Mouse (Mus musculus) embryonic facial prominence, embryonic 12.5 days (tissue): ENCODE data around the gene Pmm1. TPM values are rescaled to one million over a fixed set of nuclear protein-coding genes. Genes with fewer than 3 reads are reported as not detected.
"Not testable (repeated sequence)": the region's sequence is repeated elsewhere in the genome, so short reads cannot be mapped to it uniquely, and the experiment has no call there.

Source experiments
- ATAC-seq: fragments of 200-750 bp; cut with Nextera tagmentation; 2 replicates; pipeline ENCODE4 v1.8.0; 2017; ENCODE audit not compliant: insufficient number of reproducible peaks, insufficient read depth, low FRiP score, low TSS enrichment
- H3K27ac ChIP-seq: fragments of 300-500 bp; sonication (generic); 2 replicates; pipeline ENCODE4 v1.5.1; 2016; ENCODE audit warnings: mild to moderate bottlenecking
- H3K27me3 ChIP-seq: fragments of 300-500 bp; sonication (generic); 2 replicates; pipeline ENCODE4 v1.6.1; 2016; ENCODE audit warnings: mild to moderate bottlenecking, moderate library complexity
- H3K36me3 ChIP-seq: fragments of 300-500 bp; sonication (generic); 2 replicates; pipeline ENCODE4 v1.6.1; 2016; ENCODE audit warnings: mild to moderate bottlenecking
- H3K4me1 ChIP-seq: fragments of 300-500 bp; sonication (generic); 2 replicates; pipeline ENCODE4 v1.6.1; 2016
- H3K4me2 ChIP-seq: fragments of 300-500 bp; sonication (generic); replicated peaks from 2 replicates; pipeline ENCODE4 v1.6.1; 2016; ENCODE audit warnings: mild to moderate bottlenecking, moderate library complexity
- H3K4me3 ChIP-seq: fragments of 300-500 bp; sonication (generic); 2 replicates; pipeline ENCODE4 v1.5.1; 2016; ENCODE audit warnings: mild to moderate bottlenecking
- H3K9ac ChIP-seq: fragments of 300-500 bp; sonication (generic); 2 replicates; pipeline ENCODE4 v1.6.1; 2016; ENCODE audit warnings: mild to moderate bottlenecking, moderate library complexity
- H3K9me3 ChIP-seq: fragments of 300-500 bp; sonication (generic); 2 replicates; pipeline ENCODE4 v1.6.1; 2016; ENCODE audit warnings: mild to moderate bottlenecking, moderate library complexity
- WGBS: fragments of 180-500 bp; shearing (Covaris S2); methylation state at CpG from one replicate; pipeline ENCODE4 v1.1.7; 2016; 5-methylcytosine and 5-hydroxymethylcytosine counted together
- polyA plus RNA-seq: library from polyadenylated mRNA; unstranded; fragments of >200 nt; fragmentation: Nextera tagmentation; extraction: Ambion mirVana; gene quantifications from 2 replicates; pipeline ENCODE4 v1.2.1, GENCODE M21; 2016

Pmm1 gene
- 25.5 and 26.0 TPM in 2 replicates for polyA plus RNA-seq

DNA sequence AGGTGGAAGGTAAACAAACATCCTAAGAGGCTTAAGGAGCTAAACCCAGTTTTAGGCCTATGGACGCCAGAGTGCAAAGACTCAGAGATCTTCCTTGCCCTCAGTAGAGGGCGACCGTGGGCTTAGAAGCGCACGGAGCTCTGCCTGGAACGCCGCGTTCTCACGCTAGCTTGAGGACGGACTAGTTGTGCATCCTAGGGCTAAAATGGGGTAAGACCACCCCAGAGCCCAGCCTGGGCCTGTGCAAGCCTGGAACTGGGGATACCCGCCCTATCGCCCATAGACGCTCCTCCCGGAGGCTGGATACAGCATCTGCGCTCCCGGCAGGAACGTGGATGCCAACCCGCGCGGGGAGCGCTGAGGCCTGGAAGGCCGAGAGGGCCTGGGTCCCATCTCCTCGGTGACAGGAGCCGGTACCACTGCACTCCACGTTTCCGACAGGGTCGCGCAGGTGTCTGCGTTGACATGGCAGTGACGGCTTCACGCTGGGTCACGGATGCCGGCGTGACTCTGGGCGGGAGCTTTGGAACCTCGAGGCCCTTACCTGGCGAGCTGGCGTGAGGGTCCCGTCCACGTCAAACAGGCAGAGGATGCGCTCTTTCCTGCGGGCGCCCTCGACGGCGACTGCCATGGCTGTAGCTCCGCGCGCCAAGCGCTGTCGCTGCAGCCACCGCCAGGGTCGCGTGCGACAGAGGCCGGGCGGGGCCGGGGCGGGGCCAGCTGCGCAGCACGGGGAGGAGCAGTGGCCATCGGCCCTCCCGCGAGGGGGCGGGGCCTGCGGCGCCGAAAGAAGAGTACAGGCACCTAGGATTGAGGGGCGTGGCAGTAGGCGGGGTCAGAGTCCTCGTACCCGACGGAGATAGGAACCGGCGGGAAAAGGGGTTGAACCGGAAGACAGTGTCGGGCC is at the start of gene Pmm1:
Gene Pmm1, minus strand, starts transcription at position 760 of the 907 bp plus-strand sequence.
- Histone ChIP-seq H3K36me3 (no peaks in the 10 kb centered on the region), H3K4me3 (peak within 1 kb of the TSS; percentile 66), H3K9me3 (no peaks in the 10 kb centered on the region), H3K27ac (peak within 1 kb of the TSS; percentile 81), H3K4me1 (0 out of 2 replicates have a peak, but pooled peaks cover 2% of the 10 kb centered on the region), H3K27me3 (no peaks in the 10 kb centered on the region), H3K9ac (peak within 1 kb of the TSS; percentile 68), H3K4me2 (peak within 1 kb of the TSS; percentile 100)
- WGBS = under 1% methylated on average over 77 of the region's 77 CpGs
- peak; percentile 88 for ATAC-seq

DNA sequence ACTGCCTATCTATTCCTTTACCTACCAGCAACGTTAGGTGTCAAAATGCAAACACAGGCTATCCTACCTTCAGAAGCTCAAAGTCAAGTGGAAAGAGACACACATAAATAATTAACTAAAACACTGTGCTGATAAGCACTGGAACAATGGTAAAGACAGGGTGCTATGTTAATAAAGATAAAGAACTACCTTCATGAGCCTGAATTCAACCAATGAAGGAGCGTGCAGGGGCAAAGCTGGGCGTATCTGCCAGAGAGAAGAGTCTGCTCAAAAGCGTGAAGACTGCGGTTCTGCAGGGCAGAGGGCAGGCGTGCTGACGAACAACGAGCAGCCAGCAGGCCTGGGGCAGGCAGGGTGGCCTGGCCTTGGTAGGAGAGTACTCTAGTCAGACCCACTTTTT is 43.5 kb upstream of the Pmm1 start:
- ATAC-seq = no peak
- H3K4me2 ChIP-seq = no peak overlapping the region
- WGBS = 90% methylated on average over 8 of the region's 8 CpGs
- H3K4me3 ChIP-seq = no peak overlapping the region
- H3K27me3 ChIP-seq = no peaks in the 10 kb centered on the region
- no peaks in the 10 kb centered on the region for H3K4me1 ChIP-seq
- no peak overlapping the region for H3K27ac ChIP-seq
- peaks cover 23% of the 10 kb centered on the region; the same call in 1 of the 2 replicates for H3K36me3 ChIP-seq
- H3K9me3 ChIP-seq = no peaks in the 10 kb centered on the region
- H3K9ac ChIP-seq = no peak overlapping the region

DNA sequence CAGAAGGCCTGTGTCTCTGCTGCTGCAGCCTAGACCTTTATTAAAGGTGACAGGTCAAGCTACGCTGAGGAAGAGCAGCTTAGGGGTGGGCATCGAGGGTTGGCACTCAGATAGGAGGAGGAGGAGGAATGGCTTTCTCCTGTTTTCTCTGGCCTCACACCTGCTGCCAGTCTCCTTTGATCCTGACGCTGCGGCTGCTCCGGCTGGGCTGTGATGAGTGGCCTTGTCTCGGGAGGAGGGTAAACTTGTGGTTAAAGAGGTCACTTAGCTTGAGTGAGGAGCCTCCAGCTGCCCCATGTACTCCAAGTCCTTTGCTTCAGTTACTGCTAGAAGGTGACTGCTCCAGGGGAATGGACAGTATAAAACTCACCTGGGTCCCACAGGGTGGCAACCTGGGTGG is 33.3 kb upstream of the Pmm1 start:
- H3K27ac ChIP-seq = no peak overlapping the region
- no peaks in the 10 kb centered on the region for H3K27me3 ChIP-seq
- 91% methylated on average over 6 of the region's 6 CpGs for WGBS
- H3K9ac ChIP-seq = no peak overlapping the region
- no peaks in the 10 kb centered on the region for H3K4me1 ChIP-seq
- no peak overlapping the region for H3K4me2 ChIP-seq
- ATAC-seq = no peak
- no peaks in the 10 kb centered on the region for H3K9me3 ChIP-seq
- no peak overlapping the region for H3K4me3 ChIP-seq
- peaks cover 52% of the 10 kb centered on the region for H3K36me3 ChIP-seq

DNA sequence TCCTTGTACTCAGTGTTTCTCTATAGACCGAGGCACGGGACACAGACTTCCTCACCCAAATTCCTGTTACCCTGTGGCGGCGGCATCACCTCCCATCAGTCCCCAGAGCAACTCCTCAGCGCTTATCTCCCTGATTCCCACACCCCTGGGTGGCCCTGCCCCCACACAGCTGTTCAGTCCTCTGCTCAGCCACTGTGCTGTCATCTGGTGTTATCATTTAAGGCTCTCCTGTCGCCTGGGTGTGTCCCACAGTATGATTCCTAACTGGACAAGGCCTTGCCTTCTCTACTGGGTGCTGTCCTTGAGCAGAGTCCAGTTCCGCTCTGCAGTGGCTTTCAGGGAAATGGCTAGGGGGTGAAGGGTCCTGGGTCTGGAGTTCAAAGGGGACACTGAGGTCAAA is 29.8 kb upstream of the Pmm1 start:
- 58% methylated on average over 7 of the region's 7 CpGs for WGBS
- Histone ChIP-seq H3K9me3 (no peaks in the 10 kb centered on the region), H3K9ac (no peak overlapping the region), H3K27me3 (no peaks in the 10 kb centered on the region), H3K4me3 (no peak overlapping the region), H3K4me1 (no peaks in the 10 kb centered on the region), H3K36me3 (peaks cover 26% of the 10 kb centered on the region), H3K27ac (no peak overlapping the region), H3K4me2 (no peak overlapping the region)
- no peak for ATAC-seq

DNA sequence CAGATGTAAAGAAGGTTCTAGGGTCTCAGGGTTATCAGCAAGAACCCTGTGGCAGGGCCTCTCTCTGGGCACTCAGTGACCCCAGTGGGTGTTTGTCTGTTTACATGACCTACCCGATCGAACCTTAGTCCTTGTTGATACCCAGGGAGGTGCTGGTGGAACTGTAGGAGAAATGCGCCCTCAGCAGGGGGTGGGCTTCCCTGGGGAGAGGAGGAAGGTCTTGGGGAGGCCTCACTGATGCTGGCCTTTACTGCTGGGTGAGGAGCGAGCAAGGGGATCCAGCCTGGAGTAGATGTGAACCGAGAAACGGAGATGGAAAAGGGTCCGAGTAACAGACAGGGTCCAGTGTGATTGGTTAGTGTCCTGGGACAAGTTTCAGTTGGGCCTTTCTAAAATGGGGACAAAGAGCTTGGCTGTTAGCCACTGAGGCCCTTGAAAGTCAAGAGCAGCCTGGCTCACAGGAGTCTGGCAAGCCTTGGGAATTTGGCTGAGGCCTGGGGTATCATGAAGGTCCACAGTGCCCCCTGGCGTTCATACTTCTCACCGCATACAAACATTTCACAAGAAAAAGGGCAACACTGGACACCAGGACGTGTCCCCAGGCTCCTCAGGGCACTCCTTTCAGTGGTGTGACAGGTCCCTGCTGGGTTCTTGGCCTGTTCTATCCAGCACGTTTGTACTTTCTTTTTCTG is 28.8 kb upstream of the Pmm1 start:
- WGBS = 44% methylated on average over 11 of the region's 11 CpGs
- Histone ChIP-seq H3K27me3 (no peaks in the 10 kb centered on the region), H3K36me3 (peaks cover 17% of the 10 kb centered on the region), H3K4me2 (no peak overlapping the region), H3K9me3 (no peaks in the 10 kb centered on the region), H3K4me1 (no peaks in the 10 kb centered on the region), H3K9ac (no peak overlapping the region; the same call in 1 of the 2 replicates), H3K27ac (no peak overlapping the region), H3K4me3 (no peak overlapping the region)
- no peak for ATAC-seq

DNA sequence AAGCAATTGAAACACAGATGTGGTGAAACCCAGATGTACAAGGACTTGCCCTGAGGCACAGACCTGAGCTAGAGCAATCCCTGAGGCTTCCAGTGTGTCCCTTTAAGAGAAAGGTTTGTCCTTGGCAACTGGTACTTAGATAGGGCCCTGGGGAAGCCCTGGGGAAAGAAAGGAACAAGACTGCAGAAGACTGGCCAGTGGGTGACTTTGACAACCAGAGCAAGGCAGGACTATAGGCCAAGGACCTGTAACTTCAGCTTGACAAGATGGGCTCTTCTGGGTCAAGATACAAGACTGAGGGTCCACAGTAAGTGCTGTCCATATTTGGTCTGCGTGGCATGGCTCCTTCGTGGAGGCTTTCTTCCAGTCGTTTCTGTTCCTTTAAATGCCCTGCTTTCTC is 26.9 kb upstream of the Pmm1 start, which contains the start of gene Xrcc6:
Gene Xrcc6, plus strand, starts transcription at position 190 of the 400 bp plus-strand sequence.
- Histone ChIP-seq H3K27ac (no peak within 1 kb of the TSS), H3K9me3 (no peaks in the 10 kb centered on the region), H3K9ac (no peak within 1 kb of the TSS), H3K4me1 (no peaks in the 10 kb centered on the region), H3K27me3 (no peaks in the 10 kb centered on the region), H3K4me2 (no peak within 1 kb of the TSS), H3K4me3 (no peak within 1 kb of the TSS), H3K36me3 (no peaks in the 10 kb centered on the region)
- WGBS = 86% methylated on average over 3 of the region's 3 CpGs
- ATAC-seq = no peak

DNA sequence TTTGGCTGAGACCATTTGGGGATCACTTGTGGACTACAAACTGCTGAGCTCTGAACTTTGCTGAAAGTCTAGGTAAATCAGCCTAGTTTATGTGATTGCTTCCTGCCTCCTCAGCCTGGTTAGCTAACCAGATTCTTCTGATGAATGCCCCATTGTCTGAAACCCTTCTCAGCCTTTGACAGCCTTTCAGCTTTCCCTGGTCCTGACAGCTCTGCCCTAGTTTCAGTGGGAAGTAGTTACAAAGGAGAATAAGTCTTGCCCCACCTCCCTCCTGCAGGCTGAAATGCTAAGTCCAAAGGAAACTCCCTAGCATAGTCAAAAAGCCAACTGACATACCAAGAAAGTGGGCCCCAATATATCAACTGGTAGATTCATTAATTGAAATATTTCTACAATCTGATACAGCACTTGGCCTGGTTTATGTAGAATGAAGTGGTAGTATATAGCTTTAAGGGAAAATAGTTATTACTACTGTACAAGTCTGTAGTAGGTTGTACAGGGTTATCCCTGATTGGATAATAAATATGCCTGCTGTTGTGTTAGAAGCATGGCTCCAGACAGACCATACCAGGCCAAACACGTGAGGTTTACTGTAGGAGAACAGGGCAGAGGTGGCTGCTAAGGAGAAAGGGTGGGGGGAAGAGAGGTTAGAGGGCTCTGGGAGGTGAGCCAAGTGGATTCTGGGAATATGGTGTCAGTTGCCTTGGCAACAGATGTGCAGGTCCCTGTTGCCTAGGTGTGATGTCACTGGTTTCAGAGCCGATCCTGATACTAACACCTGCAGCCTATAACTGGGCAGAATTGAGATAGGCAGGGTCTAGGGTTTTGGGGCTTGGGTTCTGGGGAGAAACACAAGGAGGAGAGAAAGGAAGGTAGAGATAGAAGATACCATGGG is 24.8 kb upstream of the Pmm1 start:
- no peak overlapping the region for H3K9ac ChIP-seq
- no peak for ATAC-seq
- WGBS = 56% methylated on average over 2 of the region's 2 CpGs
- H3K36me3 ChIP-seq = no peaks in the 10 kb centered on the region
- H3K9me3 ChIP-seq = no peaks in the 10 kb centered on the region
- peak overlapping the region; percentile 30; the same call in 1 of the 2 replicates for H3K27ac ChIP-seq
- no peak overlapping the region for H3K4me2 ChIP-seq
- no peak overlapping the region for H3K4me3 ChIP-seq
- H3K4me1 ChIP-seq = no peaks in the 10 kb centered on the region
- no peaks in the 10 kb centered on the region for H3K27me3 ChIP-seq

DNA sequence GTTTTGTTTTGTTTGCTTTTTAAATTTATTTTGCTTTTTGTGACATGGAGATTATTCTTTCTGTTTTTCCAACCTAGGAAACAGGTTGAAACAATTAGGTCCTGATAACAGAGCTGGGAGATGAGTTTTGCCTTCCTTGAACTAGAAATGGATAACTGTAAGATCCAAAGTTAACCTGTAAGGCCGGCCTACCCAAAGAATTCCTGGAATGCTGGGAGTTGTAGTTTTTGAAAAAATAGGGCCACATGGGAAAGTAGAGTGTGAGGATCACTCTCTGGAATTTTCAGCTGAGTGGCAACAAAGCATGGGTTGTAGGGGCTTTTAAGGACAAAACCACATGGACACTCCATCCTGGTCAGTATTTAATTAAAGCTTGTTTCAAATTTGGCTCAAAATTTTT is 21.4 kb upstream of the Pmm1 start:
- Histone ChIP-seq H3K27me3 (no peaks in the 10 kb centered on the region), H3K9me3 (no peaks in the 10 kb centered on the region), H3K9ac (no peak overlapping the region), H3K4me2 (no peak overlapping the region), H3K4me1 (no peaks in the 10 kb centered on the region), H3K4me3 (no peak overlapping the region), H3K36me3 (no peaks in the 10 kb centered on the region), H3K27ac (no peak overlapping the region)
- no peak for ATAC-seq
- WGBS = 48% methylated on average over 1 of the region's 1 CpGs

DNA sequence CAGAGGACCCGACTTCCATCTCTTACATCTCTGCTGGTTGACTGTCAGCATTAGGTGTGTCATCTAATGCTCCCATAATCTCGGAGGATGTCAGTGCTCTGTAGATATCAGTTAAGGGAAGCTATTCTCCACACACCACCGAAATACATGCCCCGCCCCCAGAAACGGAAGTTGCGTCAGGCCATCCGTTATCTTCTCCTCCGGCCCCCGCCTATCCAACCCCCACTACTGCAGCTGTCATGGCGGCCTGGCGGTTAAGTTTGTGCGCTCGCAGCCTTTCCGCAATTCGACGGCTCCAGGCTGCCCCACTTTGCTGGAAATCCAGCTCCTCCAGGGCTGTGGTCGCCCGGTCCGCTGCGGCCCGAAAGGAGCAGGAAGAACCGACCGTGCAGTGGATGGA is 19.6 kb upstream of the Pmm1 start, which contains the start of gene 1700029P11Rik:
Gene 1700029P11Rik, plus strand, starts transcription at position 220 of the 400 bp plus-strand sequence.
- Histone ChIP-seq H3K27me3 (no peaks in the 10 kb centered on the region), H3K4me2 (no peak within 1 kb of the TSS), H3K9me3 (no peaks in the 10 kb centered on the region), H3K27ac (no peak within 1 kb of the TSS), H3K36me3 (no peaks in the 10 kb centered on the region), H3K9ac (no peak within 1 kb of the TSS), H3K4me3 (no peak within 1 kb of the TSS), H3K4me1 (no peaks in the 10 kb centered on the region)
- no peak for ATAC-seq
- WGBS = 93% methylated on average over 23 of the region's 23 CpGs

DNA sequence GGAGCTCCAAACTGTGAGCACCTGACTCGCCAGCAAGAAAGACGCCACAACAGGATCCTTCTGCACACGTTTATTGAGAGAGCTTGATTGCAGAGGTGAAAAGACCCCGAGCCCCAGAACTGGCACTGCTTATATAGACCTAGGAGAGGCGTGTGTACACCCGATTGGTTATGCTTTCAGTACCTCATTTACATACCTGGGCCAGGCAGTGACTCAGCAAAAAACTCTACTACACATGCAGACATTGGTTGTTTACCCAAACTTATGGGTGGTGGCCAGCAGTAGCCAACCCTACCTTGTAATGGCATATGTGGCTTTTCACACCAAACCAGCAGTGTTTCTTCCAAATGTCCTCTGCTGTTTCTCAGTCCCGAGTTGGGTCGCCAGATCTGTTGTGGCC is 14.4 kb upstream of the Pmm1 start:
- not testable (repeated sequence) for H3K4me1 ChIP-seq, ATAC-seq, H3K36me3 ChIP-seq, H3K9me3 ChIP-seq, H3K27me3 ChIP-seq, H3K9ac ChIP-seq, H3K4me3 ChIP-seq, H3K4me2 ChIP-seq, H3K27ac ChIP-seq
- 92% methylated on average over 8 of the region's 8 CpGs for WGBS

DNA sequence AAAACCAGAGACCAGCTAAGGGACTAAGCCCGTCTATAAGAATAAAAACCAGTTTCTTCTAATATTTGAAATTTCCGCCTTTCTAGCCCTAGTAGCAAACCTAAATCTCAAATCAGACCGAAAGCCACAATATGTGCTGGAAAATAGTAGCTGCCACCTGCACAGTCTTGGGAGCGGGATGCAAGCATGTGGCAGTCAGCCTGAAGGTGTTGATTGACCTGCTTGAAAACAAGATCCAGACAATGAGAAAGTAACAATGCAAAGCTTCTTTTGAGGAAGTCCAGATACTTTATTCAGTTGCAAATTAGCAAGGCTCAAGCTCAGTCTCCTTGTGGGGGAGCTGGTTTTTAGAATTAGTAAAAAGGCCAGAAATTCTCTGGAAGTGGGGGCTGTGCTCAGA is 9.8 kb upstream of the Pmm1 start:
- H3K36me3 ChIP-seq, H3K4me2 ChIP-seq, H3K9me3 ChIP-seq, H3K4me1 ChIP-seq, H3K27ac ChIP-seq, H3K9ac ChIP-seq, H3K4me3 ChIP-seq, ATAC-seq, H3K27me3 ChIP-seq: not testable (repeated sequence)
- 91% methylated on average over 4 of the region's 4 CpGs for WGBS
